Mouse (Mus musculus): ENCODE data around the gene Eef1a2.
"Not testable (repeated sequence)": the region's sequence is repeated elsewhere in the genome, so short reads cannot be mapped to it uniquely, and the experiment has no call there.

The Eef1a2 gene

GRCm38 (mm10) chr2:181156248-181157121 is at the start of gene Eef1a2:
Gene Eef1a2 (minus strand): TSS chr2:181157014.
- DNase-seq = peak; percentile 41

DNA sequence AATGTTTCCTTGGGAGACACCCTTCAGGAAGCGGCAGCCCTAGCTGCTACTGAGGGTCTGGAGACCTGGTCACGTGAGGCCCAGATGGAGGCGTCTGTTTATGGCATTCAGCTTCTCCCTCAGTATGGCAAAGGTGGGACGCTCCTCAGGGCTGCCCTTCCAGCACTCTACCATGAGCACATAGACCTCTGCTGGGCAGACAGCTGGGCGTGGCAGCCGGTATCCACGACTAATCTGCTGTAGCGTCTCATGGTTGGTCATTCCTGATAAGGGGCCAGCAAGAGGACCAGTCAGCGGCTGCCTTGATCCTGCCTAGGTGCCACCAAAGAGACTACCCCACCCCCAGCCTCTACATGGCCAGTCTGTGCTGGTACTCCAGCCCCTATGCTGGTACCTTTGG is 49.3 kb upstream of the Eef1a2 start:
- no peak for DNase-seq

DNA sequence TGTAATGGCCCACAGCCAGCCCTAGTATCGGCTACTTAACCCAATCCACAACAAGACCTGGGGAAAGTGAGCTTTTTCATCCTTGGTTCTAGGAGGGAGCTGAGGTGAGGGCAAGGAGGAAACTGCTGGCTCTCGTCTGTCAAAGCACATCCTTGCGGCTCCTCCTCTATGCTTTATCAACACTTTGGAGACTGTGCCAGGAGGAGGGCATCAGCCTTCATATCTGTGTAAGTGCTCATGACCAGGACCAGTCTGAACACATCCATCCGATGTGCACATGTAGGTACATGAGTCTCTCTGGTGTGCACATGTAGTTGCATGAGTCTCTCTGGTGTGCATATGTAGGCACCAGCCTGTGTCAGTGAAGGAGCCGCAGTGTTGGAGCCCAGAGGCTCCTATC is 48.9 kb upstream of the Eef1a2 start:
- DNase-seq = no peak

- no peak for DNase-seq
Observed at GRCm38 (mm10) chr2:181202886-181203285, 46.1 kb upstream of the Eef1a2 start.

- no peak for DNase-seq
Observed at GRCm38 (mm10) chr2:181202422-181202821, 45.6 kb upstream of the Eef1a2 start, which contains the start of gene Ptk6. Gene Ptk6 (minus strand): TSS chr2:181202789.

GRCm38 (mm10) chr2:181201606-181202005 is 44.8 kb upstream of the Eef1a2 start:
- no peak for DNase-seq

- no peak for DNase-seq
Observed at GRCm38 (mm10) chr2:181196628-181197300, 40.0 kb upstream of the Eef1a2 start.

- no peak for DNase-seq
Observed at GRCm38 (mm10) chr2:181193044-181193443, 36.2 kb upstream of the Eef1a2 start.

DNA sequence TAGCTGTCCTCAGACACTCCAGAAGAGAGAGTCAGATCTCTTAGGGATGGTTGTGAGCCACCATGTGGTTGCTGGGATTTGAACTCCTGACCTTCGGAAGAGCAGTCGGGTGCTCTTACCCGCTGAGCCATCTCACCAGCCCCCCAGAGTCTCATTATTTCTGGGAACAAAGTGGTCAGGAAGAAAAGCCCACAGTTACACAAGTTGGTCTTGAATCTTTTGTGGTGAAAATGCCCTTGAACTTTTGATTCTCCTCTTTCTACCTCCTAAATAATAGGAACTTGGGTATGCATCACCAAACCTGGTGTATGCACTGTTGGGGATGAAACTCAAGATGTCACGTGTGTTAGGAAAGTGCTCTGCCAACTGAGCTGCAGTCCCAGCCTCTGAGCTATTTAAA is 35.1 kb upstream of the Eef1a2 start:
- DNase-seq = no peak

- DNase-seq = not testable (repeated sequence)
Observed at GRCm38 (mm10) chr2:181191385-181191784, 34.6 kb upstream of the Eef1a2 start.

DNA sequence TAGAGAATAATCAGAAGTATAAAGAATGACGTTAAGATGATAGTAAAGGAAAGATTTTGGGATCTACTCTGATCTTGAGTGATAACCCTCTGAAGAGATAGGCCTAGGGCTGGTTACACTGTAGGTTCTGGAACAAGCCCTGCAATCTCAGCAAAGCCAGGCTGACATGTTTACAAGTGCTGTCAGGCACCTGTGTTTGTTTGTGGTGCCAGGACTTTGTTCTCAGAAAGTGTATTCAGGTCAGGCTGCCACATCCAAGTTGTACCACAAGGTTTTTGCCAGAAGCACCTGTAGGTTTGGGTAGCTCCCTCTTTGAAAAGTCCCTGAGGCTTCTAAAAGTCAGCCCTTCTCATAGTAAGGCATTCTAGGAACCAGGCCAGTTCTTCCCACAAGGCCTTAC is 32.5 kb upstream of the Eef1a2 start:
- no peak for DNase-seq

GRCm38 (mm10) chr2:181188681-181189080 is 31.9 kb upstream of the Eef1a2 start:
- DNase-seq = peak; percentile 33

DNA sequence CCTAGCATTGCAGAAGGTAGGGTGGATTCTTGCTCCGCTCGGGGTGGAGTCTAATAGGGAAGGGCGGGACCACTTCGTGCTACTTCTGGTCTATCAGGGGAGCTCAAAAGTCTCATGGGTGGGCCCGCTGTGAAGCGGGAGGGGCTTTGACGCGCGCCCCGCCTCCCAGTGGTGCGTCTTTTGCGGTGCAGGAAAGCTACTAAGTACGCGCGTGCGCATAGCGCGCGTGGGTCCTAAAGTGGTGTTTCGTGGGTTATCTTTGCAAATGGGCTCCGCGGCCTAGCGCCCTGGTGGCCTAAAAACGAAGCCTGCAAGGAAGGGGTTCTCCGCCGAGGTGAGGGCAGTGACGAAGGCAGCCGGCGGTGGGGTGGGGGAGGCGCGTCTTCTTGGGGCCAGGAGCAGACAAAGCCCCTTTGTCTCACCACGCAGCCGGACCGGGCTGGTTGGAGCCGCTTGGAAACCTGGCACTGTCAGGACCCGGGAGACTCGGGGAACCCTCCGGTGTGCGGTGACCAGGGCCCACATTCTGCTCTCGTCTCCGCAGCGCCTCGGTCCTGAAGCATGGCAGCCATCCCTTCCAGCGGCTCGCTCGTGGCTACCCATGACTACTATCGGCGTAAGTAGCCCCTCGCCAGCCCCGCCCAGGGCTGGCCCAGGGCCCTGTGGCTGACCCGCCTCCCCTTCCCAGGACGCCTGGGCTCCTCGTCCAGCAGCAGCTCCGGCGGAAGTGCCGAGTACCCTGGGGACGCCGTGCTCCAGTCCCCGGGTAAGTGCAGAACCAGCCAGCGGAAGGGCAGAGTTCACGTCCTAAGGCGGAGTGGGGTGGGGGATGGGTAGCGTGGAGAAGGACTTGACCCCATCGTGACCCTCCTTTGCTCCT is 30.5 kb upstream of the Eef1a2 start, which contains the start of gene Ppdpf:
Gene Ppdpf (plus strand): TSS at position 127 of the 880 bp plus-strand sequence.
- peak; percentile 93 for DNase-seq

DNA sequence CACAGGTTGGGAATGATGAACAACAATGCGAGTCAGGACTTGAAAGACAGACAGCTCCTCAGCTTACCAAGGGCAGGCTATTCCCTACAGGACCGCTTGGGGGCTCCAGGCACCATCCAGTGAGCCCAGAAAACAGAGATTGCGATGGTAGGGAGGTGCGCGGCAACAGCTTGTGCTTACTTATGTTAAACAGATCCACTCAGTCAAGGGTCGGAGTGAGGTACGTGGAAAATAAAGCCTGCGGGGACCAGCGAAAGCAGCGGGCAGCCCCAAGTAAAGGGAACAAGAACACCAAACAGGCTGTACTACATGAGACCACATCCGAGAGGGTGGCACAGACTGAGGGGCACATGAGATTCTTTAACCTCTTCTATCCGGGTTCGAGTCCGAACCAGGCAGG is 29.8 kb upstream of the Eef1a2 start:
- peak; percentile 92 for DNase-seq

DNA sequence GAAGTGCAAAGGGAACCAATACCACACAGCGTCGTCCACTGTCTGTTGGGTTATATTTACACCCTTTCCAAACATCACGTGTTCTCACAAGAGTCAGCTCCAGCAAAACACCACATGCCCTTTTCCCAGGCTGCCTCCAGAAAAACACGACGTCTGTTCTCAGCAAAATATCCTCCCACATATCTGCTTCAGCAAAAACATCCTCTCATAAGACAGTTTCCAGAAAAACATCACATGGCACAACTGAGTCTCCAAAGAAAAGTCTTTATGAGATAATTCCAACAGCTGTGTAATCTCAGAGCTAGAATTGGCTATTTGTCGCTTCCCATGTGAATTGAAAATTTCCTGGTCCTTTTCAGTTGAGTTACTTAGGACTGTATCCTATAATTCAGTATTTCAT is 24.1 kb upstream of the Eef1a2 start:
- no peak for DNase-seq

GRCm38 (mm10) chr2:181178471-181178870 is 21.7 kb upstream of the Eef1a2 start:
- no peak for DNase-seq

DNA sequence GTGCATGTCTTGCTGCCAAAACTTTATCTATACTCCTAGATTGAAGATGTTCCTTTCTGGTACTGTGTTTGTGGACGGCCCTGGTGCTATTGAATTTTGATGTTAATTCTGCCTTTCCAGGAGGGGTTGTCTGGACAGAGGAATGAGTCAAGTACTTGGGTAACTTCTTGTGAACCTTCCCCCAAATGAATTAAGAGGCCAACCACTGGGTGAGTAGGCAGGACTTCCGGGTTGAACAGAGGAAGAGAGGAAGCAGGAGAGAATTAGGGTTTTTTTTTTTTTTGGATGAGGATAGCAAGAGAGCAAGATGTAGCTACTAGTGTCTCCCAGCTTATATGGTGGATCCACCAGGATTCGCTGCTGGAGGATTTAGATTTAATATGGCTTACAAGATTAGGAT is 21.2 kb upstream of the Eef1a2 start:
- DNase-seq = no peak

- DNase-seq = no peak
Observed at GRCm38 (mm10) chr2:181174646-181175045, 17.8 kb upstream of the Eef1a2 start.

DNA sequence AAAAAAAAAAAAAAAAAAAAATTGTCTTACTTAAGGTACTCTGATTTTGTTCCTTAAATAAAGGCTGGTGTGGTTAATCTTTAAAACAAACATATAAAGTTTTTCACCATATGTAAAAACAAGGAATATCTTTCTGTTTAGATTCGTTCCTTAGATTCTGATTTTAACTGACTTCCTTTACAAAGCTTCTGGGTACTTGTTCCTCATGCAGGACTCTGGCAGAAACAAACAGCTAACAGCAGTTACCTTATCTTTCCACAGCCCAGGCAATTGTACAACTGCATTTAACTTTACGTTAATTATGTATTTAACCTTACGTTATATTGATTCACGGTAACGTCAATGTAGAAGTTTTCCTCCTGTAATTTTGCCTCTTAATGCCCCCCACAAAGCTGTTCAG is 9.7 kb upstream of the Eef1a2 start:
- no peak for DNase-seq

GRCm38 (mm10) chr2:181160821-181161220 is 4.0 kb upstream of the Eef1a2 start:
- DNase-seq = no peak

- peak; percentile 70 for DNase-seq
Observed at GRCm38 (mm10) chr2:181159771-181160170, 3.0 kb upstream of the Eef1a2 start.

DNA sequence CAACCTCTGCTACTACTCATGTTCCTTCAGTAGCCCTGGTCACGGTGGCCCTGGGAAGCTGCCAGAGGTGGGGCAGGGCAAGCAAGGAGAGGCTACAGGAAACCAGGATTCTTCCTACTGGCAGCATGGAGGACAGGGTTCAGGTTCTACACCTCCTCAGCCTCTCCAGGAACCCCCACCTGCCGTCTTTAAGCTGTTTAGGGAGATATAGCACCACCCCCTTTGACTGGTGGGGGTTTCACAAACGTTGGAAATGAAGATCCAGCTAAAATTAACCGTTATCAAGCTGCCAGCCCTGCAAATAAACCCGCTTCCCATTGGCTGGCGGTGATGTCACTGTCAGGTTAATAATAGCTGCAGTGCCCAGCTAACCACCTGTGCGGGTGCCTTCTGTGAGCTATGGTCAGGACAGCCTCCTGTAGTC is 2.3 kb upstream of the Eef1a2 start:
- DNase-seq = no peak

DNA sequence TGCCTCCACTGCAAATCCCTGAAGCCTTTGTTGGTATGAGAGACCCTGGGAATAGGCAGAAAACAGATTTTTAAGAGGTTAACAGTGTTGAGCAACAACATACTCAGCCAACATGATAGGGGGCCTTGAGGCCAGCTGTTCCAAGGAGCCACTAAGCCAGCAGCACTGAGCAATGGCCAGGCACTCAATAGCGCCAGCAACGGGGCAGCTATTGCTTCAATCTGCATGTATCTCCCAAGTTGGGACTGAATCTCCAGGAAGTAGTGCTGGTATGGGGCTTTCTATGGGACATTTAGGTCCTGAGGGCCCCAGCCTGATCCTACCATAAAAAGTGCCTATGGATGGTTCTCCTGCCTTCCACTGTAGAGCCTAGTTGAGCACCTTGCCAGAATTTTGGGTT is 1.7 kb upstream of the Eef1a2 start:
- DNase-seq = no peak

Measured in embryo, embryonic 11 days (tissue).